Mouse (Mus musculus): ENCODE results near the gene Krcc1. TPM values are rescaled to one million over a fixed set of nuclear protein-coding genes. Genes with fewer than 3 reads are reported as not detected.
"Not testable (repeated sequence)": the region's sequence is repeated elsewhere in the genome, so short reads cannot be mapped to it uniquely, and the experiment has no call there.

Krcc1 gene
- polyA plus RNA-seq, 1 experiment: 19.8 TPM

- no peak for DNase-seq (ENCODE audit: extremely low spot score in 1 of 2, low spot score in 1 of 2)
Measured at GRCm38 (mm10) chr6:71329881-71330280, 58.4 kb downstream of the Krcc1 start.

DNA sequence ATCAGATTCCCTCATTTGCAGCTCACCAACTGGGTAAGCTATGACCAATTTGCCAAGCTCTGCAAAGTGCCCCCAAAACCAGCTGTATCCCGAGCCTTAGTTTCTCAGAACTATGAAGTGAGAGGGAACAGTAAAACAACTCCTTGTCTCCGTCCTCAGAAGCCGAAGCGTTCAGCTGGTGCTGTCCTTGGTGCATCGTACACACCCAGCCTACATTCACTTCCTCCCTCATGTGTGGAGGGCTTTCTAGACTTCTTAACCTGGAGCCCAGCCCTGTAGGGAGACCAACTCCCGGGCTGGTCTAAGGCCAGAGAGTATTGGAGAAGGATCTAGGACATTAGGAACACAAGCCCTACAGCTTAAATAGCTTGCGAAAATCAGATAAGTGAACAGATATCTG, 59.0 kb downstream of the Krcc1 start:
- no peak for DNase-seq (ENCODE audit: extremely low spot score in 1 of 2, low spot score in 1 of 2)

DNA sequence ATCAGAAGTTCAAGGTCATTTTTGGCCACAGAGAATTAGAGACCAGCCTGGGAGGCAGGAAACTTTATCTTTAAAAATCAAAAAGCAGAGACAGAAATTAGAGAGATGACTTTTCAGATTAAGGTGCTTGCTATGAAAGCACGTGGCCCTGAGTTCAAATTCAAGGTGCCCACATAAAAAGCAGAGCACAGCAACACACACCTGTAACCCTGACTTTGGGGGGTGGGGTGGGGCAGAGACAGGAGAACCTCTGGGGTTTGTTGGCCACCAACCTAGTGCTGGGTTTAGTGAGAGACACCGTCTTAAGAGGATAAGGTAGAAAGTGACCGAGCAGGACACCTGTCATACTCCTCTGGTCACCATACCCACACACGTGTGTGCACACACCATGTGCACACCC, 60.0 kb downstream of the Krcc1 start:
- not testable (repeated sequence) for DNase-seq (ENCODE audit: extremely low spot score in 1 of 2, low spot score in 1 of 2)

DNA sequence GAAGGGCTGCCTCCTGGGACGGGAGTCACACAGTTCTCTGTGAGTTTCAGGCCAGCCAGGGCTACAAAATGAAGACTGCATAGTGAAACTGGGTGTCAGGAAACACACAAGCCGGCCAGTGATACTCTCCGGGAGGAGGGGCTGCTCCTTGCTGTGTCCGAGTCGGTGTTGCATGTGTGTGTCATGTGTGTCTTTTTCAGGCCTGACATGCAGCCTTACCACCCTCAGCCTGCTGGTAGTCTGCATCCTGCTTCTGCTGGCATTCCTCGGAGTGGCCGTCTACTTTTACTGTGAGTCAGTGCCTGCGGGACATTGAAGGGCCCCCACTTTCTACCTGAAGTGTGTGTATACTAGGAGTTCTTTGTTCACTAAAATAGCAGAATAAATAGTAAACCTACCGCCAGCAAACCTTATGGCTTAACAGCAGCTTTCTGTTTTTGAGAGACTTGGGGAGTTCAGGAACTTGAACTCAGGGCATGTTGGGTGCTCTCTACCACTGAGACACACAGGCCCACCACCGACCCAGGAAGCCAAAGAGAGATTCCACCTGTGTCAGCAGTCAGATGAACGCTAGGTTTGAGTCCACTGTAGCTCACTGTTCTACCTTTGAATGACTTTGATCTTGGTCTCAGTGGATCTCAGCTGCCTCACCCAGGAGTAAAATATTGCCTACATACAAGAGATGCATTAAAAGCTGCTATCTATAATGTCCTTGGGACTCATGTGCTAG, 60.9 kb downstream of the Krcc1 start:
- no peak for DNase-seq (ENCODE audit: extremely low spot score in 1 of 2, low spot score in 1 of 2)

DNA sequence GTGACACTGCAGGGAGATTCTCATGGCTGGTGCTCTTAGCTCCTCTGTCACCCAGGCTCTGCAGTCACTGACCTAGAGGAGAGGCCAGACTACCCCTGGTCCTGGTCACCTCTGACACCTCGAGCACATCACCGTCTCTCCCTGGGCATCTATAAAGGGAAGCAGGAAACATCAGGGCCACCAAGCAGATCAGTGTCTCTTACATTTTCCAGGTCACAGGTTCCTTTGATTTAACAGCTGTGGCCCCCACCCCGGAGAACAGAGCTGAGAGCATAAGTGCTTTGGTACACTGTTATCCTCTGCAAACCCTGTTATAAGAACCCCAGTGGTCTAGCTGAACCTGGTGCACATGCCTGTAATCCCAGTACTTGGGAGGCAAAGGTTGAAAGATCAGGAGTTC, 61.6 kb downstream of the Krcc1 start:
- DNase-seq (ENCODE audit: extremely low spot score in 1 of 2, low spot score in 1 of 2): no peak

DNA sequence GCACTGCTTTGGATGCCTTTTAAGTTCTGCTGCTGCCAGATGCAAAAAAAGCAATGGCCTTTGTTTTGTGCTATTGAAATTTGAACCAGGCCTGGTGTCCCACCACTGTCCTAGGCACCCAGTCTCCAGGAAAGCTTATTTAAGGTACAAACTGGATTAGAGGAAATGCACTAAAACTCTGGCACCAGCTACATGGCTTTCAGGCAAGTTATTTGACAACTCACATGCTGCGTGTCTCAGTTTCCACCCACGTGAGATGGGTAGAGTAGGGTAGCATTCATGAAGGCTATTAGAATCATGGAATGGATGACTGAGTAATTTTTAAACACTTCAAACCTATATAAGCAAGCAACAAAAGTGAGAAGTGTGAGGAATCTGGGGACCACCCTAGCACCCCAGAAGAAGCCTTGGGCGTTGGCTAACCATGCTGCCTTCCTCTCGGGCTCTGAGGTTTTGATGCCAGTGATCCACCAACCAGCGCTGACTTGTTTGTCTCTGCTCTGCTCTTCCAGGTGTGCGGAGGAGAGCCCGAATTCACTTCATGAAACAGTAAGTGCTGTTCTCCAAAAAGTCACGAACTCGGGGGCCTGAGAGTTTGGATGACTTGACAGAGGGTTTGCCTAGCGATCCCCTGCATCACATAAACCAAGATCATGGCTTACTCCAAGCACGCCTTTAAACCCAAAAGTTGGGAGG, 62.2 kb downstream of the Krcc1 start:
- DNase-seq (ENCODE audit: extremely low spot score in 1 of 2, low spot score in 1 of 2): no peak

Other genes with a start within 250 kb of the Krcc1 start
- 5.2 and 5.8 TPM in 2 replicates for gene Thnsl2, start 127.2 kb upstream of the Krcc1 start, polyA plus RNA-seq (2012; rRNA removed)
- not detected in 2 replicates for gene Fabp1, start 71.8 kb upstream of the Krcc1 start, polyA plus RNA-seq (2012; rRNA removed)
- 1.3 and 2.1 TPM in 2 replicates for gene Smyd1, start 50.6 kb downstream of the Krcc1 start, polyA plus RNA-seq (2012; rRNA removed)
- not detected in 2 replicates for gene Cd8b1, start 51.1 kb downstream of the Krcc1 start, polyA plus RNA-seq (2012; rRNA removed)
- 0.02 TPM in 1 of 2 replicates, not detected in the other for gene Cd8a, start 101.8 kb downstream of the Krcc1 start, polyA plus RNA-seq (2012; rRNA removed)
- gene Rmnd5a, start 169.0 kb downstream of the Krcc1 start, polyA plus RNA-seq (2012; rRNA removed): 67.5 and 67.8 TPM in 2 replicates
- gene Rnf103, start 222.2 kb downstream of the Krcc1 start, polyA plus RNA-seq (2012; rRNA removed): 33.2 and 34.8 TPM in 2 replicates